ENCODE assay signal across 12 mouse cellular contexts in the genomic region with DNA sequence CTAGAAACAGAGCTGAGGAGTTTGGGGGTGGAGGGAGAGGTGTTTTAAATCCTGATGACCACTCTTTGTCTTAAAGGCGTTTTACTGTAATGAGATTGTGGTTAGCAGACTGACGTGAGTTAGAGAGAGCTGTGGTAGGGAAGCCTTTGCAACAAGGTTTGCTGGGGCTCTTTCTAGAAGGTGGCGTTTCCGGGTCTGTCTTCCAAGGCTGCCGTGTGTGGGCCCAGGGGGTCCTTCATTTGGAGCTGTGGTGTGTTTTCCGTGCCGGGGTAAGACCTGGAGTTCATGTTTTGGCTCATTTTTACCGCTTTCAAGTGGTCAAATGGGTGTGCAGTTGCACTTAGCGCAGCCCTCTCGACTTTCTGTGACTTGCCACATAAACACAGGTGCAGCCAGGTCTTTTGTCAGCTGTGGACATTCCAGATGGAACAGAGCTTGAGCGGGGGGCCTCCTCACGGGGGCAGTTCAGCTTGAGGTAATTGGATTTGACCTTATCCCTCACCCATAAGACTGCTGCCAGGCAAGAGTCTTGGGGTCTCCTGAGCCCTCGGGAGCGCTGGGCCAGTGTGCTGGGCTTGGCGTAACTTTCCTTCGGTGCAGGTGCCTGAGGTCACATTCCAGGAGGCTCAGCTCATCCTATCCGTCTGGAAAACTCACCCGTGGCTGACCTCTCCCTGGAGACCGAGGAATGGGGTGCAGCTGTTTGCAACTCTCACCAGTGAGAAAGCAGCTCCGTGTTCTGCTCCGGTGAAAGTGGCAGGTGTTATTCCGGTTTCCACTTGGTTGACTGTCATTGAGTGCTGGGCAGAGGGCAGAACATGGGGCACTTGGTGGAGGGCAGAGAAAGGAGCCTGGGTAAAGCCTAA.
DNase-seq lines count a peak whose midpoint lies in the region; ATAC-seq and TF ChIP-seq lines count a peak whose summit lies in the region.
"Had no signal": no experiment of that assay in that cellular context is flagged by ENCODE, and none has a peak within 500 bp of the region (broad histone marks: within the 10 kb centered on the region; RNA-seq: fewer than 3 reads in every experiment).

No protein-coding gene starts in this region.

- no peak overlapping the region for H3K9ac ChIP-seq in heart, embryonic 12.5 days
- H3K9ac ChIP-seq: embryonic facial prominence, embryonic 13.5 days; heart, embryonic 15.5 days had no signal

- H3K9me3 ChIP-seq in heart, embryonic 12.5 days (replicated peaks) = no peaks in the 10 kb centered on the region
- H3K9me3 ChIP-seq: embryonic facial prominence, embryonic 13.5 days; heart, embryonic 15.5 days had no signal

- peak overlapping the region; percentile 9; the same call in 1 of the 2 replicates for H3K4me2 ChIP-seq in heart, embryonic 12.5 days
- H3K4me2 ChIP-seq: embryonic facial prominence, embryonic 13.5 days; heart, embryonic 15.5 days had no signal

- no peaks in the 10 kb centered on the region for H3K36me3 ChIP-seq in heart, embryonic 12.5 days
- no peaks in the 10 kb centered on the region for H3K36me3 ChIP-seq in small intestine, adult 2 months (ENCODE audit: control insufficient read depth, insufficient read depth, low read length)
- H3K36me3 ChIP-seq: embryonic facial prominence, embryonic 13.5 days; heart, embryonic 15.5 days had no signal

- H3K27ac ChIP-seq in heart, embryonic 12.5 days (ENCODE audit: poor library complexity, severe bottlenecking) = no peak overlapping the region
- peak overlapping the region; percentile 42; the same call in 1 of the 2 replicates for H3K27ac ChIP-seq in small intestine, adult 2 months (ENCODE audit: insufficient read depth, low read depth, low read length)
- H3K27ac ChIP-seq: embryonic facial prominence, embryonic 13.5 days; heart, embryonic 15.5 days had no signal

- H3K27me3 ChIP-seq in heart, embryonic 12.5 days (replicated peaks) = no peaks in the 10 kb centered on the region
- no peaks in the 10 kb centered on the region for H3K27me3 ChIP-seq in small intestine, adult 2 months (ENCODE audit: control insufficient read depth, insufficient read depth, low read length)
- H3K27me3 ChIP-seq: heart, embryonic 15.5 days had no signal

- H3K4me1 ChIP-seq in heart, embryonic 12.5 days (replicated peaks) = peaks cover 16% of the 10 kb centered on the region
- no peaks in the 10 kb centered on the region for H3K4me1 ChIP-seq in small intestine, adult 2 months (ENCODE audit: control insufficient read depth, insufficient read depth, insufficient read length, low read length)

- DNase-seq in heart, postnatal 4 days = no peak
- DNase-seq in Muller cell, postnatal 12 days (ENCODE audit: inconsistent ontology term) = peak; percentile 43
- peak; percentile 22 for DNase-seq in kidney, adult 9 months
- no peak for DNase-seq in urinary bladder, postnatal 25 days (ENCODE audit: low spot score)
- no peak for DNase-seq in ovary, postnatal 14 days (ENCODE audit: low spot score)
- no peak for DNase-seq in cerebellum, adult 8-10 months
- DNase-seq: adrenal gland, postnatal 25 days; B cell, adult 2 months had no signal

- 48% methylated on average over 22 of the region's 22 CpGs for whole genome bisulfite sequencing in heart, embryonic 12.5 days
- 42% methylated on average over 22 of the region's 22 CpGs for WGBS in small intestine, adult 2 months

- ATAC-seq in heart, embryonic 12.5 days (ENCODE audit: insufficient number of reproducible peaks, low FRiP score) = no peak

- TF ChIP-seq CTCF in small intestine, adult 2 months (IDR thresholded peaks at IDR 0.05; ENCODE audit: extremely low read depth, insufficient read length, insufficient replicate concordance, low read depth, low read length) = no peak

- no peak overlapping the region for H3K4me3 ChIP-seq in heart, embryonic 12.5 days
- no peak overlapping the region for H3K4me3 ChIP-seq in small intestine, adult 2 months (ENCODE audit: low read depth, low read length)
- H3K4me3 ChIP-seq: embryonic facial prominence, embryonic 13.5 days; heart, embryonic 15.5 days had no signal

- TF ChIP-seq POLR2A in small intestine, adult 2 months (IDR thresholded peaks at IDR 0.05; ENCODE audit: low read depth, low read length) = no peak

Comparison
In these comparisons a context has a peak if more than half of its experiments do, and no peak if none do; other contexts are left out.
1. DNase-seq: peak in Muller cell, postnatal 12 days (single experiment) and kidney, adult 9 months (single experiment); none in heart, postnatal 4 days (single experiment), urinary bladder, postnatal 25 days (single experiment), ovary, postnatal 14 days (single experiment) and cerebellum, adult 8-10 months (single experiment).